Mouse (Mus musculus): Measurements from ENCODE around the gene 3110070M22Rik.
A peak's percentile ranks its signal among the peaks of the same experiment; 100 is the strongest.
"Not testable (repeated sequence)": the region's sequence is repeated elsewhere in the genome, so short reads cannot be mapped to it uniquely, and the experiment has no call there.

Gene 3110070M22Rik

DNA sequence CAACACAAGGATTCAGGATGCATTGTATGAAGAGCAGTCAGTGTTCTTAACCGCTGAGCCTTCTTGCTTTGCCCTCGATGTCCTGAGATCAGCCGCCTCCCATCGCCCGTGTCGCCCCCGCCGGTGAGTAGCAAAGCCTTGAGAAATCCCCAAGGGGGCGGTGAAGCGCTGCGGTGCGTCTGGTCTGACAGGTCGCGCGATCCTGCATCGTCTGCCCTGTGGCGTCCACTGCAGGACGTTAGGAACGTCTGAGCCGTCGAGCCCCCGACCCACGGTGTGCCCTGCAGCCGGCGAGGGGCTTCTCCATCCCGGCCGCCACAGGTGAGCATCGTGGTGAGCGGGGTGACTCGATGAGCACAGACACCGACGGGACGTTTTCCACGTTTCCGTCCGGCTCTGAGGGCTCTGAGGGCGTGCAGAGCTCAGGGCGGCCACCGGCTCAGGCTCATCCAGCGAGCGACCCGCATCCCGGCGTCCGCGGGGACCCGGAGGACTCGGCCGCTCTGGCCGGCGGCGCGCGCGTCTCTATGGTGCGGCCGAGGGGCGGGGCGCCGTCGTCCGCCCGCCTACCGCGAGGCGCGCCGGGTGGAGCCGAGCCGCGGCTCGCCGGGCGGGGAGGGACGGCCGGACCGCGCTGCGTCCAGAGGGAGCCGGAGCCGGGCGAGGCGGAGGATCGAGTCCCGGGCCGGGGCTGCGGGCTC is at the start of gene 3110070M22Rik, which contains the start of gene Tmem267:
TSS of gene 3110070M22Rik (minus strand) at position 504 of the 701 bp plus-strand sequence.
TSS of gene Tmem267 (plus strand) at position 160 of the 701 bp plus-strand sequence.
- Histone ChIP-seq H3K36me3 (ENCODE audit: insufficient read depth, low read length) (peaks cover 29% of the 10 kb centered on the region), H3K9me3 (ENCODE audit: low read length) (0 out of 2 replicates have a peak, but pooled peaks cover 3% of the 10 kb centered on the region), H3K27me3 (ENCODE audit: insufficient read depth, low read length) (peaks cover 4% of the 10 kb centered on the region; the same call in 1 of the 2 replicates), H3K4me1 (replicated peaks; ENCODE audit: low read depth, low read length) (peaks cover 4% of the 10 kb centered on the region; the same call in 1 of the 2 replicates), H3K4me3 (replicated peaks; ENCODE audit: low read length) (no peak within 1 kb of the TSS; the same call in 1 of the 2 replicates)
- TF ChIP-seq NANOG (IDR thresholded peaks at IDR 0.05; ENCODE audit: borderline replicate concordance, low read length) (no peak), CTCF (conservative IDR thresholded peaks at IDR 0.05; ENCODE audit: low read length) (no peak), POU5F1 (IDR thresholded peaks at IDR 0.05; ENCODE audit: borderline replicate concordance, low read length) (no peak)

DNA sequence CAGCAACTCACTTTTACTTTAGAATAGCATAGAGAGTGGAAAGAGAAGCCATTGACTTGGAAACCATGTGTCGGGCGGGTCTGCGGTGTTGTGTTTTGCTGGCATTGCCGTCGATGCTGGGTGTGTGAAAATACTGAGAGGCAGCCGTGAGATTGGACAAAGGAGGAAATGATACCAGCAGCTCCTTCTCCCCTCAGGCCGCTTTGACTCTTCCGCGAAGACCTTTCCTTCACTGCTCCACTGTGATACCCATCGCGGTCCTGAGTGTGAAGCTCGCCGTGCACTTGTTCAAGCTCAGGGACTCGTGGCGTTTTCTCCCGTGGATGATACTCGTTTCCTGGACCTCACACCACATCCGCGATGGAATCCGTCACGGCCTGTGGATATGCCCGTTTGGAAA is 6.8 kb upstream of the 3110070M22Rik start:
- H3K4me1 ChIP-seq (replicated peaks; ENCODE audit: low read depth, low read length); H3K9me3 ChIP-seq (ENCODE audit: low read length); H3K4me3 ChIP-seq (replicated peaks; ENCODE audit: low read length); H3K36me3 ChIP-seq (ENCODE audit: insufficient read depth, low read length); H3K27me3 ChIP-seq (ENCODE audit: insufficient read depth, low read length): not testable (repeated sequence)

DNA sequence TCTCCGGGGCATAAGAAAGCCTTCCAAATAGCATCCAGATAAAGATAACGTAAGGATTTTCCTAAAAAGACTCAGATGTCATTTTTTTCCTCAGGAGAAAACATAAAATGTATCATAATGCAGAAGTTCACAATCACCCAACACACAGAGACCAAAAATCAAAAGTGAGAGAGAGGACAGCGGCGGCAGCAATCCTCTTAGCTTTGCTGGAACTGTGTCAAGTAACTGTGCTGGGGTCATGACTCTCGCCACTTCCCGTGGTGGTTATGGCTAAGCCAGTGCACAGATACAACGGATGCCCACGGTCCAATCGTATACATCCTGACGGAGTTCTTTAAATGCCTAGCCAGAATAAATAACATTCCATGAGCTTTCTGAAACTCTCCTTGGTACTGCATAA is 3.9 kb upstream of the 3110070M22Rik start:
- not testable (repeated sequence) for H3K4me3 ChIP-seq (replicated peaks; ENCODE audit: low read length); H3K4me1 ChIP-seq (replicated peaks; ENCODE audit: low read depth, low read length); H3K36me3 ChIP-seq (ENCODE audit: insufficient read depth, low read length); H3K9me3 ChIP-seq (ENCODE audit: low read length); H3K27me3 ChIP-seq (ENCODE audit: insufficient read depth, low read length)

DNA sequence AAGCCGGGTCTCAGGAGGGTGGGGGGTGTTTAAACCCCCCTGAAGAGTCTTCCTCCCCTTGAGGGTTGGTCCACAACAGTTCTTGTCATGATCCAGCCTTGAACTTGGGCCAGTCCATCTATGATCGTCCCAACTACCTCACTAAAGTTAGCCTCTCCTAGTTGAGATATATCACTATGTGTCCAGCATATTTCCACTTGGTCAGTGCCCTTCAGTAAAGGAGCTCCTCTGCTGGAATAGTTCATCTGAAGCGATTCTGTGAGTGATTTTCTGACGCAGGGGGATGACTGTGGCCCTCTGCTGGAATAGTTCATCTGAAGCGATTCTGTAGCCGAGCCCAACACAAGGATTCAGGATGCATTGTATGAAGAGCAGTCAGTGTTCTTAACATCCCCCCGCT is 829 bp downstream of the 3110070M22Rik start:
- Histone ChIP-seq H3K4me3 (replicated peaks; ENCODE audit: low read length) (no peak overlapping the region; the same call in 1 of the 2 replicates), H3K27me3 (ENCODE audit: insufficient read depth, low read length) (peaks cover 4% of the 10 kb centered on the region; the same call in 1 of the 2 replicates), H3K4me1 (replicated peaks; ENCODE audit: low read depth, low read length) (peaks cover 4% of the 10 kb centered on the region; the same call in 1 of the 2 replicates), H3K9me3 (ENCODE audit: low read length) (0 out of 2 replicates have a peak, but pooled peaks cover 3% of the 10 kb centered on the region), H3K36me3 (ENCODE audit: insufficient read depth, low read length) (peaks cover 32% of the 10 kb centered on the region)
- TF ChIP-seq POU5F1 (IDR thresholded peaks at IDR 0.05; ENCODE audit: borderline replicate concordance, low read length) (no peak), CTCF (conservative IDR thresholded peaks at IDR 0.05; ENCODE audit: low read length) (no peak), NANOG (IDR thresholded peaks at IDR 0.05; ENCODE audit: borderline replicate concordance, low read length) (no peak)

DNA sequence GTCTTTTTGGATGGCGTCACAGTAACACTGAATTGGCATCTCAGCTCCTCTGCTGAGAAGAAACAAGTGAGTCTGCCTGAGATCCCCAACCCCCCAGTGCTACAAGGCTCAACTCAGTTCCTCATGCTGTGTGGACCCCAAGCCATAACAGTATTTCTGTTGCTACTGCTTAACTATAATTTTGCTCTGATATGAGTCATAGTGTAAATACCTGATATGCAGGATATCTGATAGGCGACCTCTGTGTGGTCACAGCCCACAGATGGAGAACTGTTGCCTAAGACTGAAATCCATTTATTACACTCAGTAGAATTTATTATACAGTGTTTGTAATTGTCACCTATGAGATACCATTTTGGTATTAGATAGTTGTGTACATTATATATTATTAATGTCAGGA is 10.4 kb downstream of the 3110070M22Rik start:
- Histone ChIP-seq H3K9me3 (ENCODE audit: low read length) (peaks cover 4% of the 10 kb centered on the region; the same call in 1 of the 2 replicates), H3K27me3 (ENCODE audit: insufficient read depth, low read length) (no peaks in the 10 kb centered on the region), H3K36me3 (ENCODE audit: insufficient read depth, low read length) (peaks cover 84% of the 10 kb centered on the region), H3K4me3 (replicated peaks; ENCODE audit: low read length) (no peak overlapping the region), H3K4me1 (replicated peaks; ENCODE audit: low read depth, low read length) (no peaks in the 10 kb centered on the region)
- no peak for TF ChIP-seq NANOG (IDR thresholded peaks at IDR 0.05; ENCODE audit: borderline replicate concordance, low read length)

DNA sequence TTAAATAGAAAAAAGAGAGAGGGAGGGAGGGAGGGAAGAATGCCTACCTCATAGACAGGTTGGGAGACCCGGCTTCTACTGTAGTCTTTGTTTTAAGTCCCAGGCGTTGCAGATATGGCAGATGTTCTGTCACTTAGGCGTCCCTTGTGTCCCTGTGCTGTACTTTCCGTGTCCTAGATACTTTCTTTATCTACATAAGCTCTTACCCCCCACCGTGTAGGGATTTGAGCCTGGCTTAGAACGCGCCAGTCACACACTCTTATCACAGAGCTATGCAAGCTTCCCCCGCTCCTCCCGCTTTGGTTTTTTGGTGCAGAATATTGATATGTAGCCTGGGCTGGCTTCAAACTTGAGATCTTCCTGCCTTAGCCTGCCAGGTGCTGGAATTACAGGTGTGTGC is 11.6 kb downstream of the 3110070M22Rik start:
- Histone ChIP-seq H3K4me3 (replicated peaks; ENCODE audit: low read length) (no peak overlapping the region), H3K36me3 (ENCODE audit: insufficient read depth, low read length) (peaks cover 86% of the 10 kb centered on the region), H3K27me3 (ENCODE audit: insufficient read depth, low read length) (no peaks in the 10 kb centered on the region), H3K9me3 (ENCODE audit: low read length) (peaks cover 4% of the 10 kb centered on the region; the same call in 1 of the 2 replicates), H3K4me1 (replicated peaks; ENCODE audit: low read depth, low read length) (no peaks in the 10 kb centered on the region)
- TF ChIP-seq CTCF (conservative IDR thresholded peaks at IDR 0.05; ENCODE audit: low read length), result no peak
- no peak for TF ChIP-seq POU5F1 (IDR thresholded peaks at IDR 0.05; ENCODE audit: borderline replicate concordance, low read length)
- no peak for TF ChIP-seq NANOG (IDR thresholded peaks at IDR 0.05; ENCODE audit: borderline replicate concordance, low read length)

DNA sequence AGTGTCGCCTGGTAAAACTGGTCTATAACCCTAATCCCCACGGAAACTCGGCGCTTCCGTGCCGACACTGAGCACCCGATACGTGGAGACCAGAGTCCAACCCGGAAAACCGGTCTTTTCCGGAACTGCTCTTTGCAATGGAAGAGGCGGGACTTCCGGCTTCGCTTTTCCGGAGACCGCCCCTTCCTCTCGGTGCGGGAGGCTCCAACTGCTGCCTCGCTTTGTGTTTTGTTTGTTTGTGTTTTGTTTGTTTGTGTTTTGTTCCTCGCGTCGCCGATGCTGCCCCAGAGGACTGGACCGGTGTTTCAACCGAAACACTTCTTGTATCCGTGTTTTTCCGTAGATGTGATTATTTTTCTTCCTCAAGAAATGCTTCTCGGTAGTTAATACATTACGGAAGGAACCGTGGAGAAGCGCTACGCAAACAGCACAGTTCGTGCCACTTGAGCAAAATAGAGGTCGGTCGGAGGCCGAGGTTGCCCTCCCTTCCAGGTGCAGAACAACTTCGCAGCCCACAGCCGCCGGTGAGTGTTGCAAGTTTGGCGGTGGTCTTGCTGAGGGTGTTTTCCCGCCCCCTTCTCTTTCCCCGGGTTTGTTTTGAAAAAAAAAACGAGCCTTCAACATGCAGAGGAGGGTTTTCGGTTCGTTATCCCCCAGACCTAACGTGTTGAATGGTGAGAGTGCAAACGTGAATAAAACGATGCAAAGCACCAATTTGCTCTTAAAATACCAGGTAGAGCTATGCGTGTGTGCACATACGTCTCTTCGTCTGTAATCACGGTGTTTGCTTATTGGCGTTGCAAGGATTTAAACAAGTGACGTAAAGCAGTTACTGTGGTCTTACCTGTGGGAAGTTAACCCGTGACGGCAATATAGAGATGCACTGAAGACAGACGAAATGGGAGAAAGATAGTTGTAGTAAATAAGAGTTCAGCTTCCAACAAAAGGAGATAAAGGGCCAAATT is 25.3 kb downstream of the 3110070M22Rik start, which contains the start of gene 4833420G17Rik:
TSS of gene 4833420G17Rik (plus strand) at position 173 of the 965 bp plus-strand sequence.
- Histone ChIP-seq H3K27me3 (ENCODE audit: insufficient read depth, low read length) (no peaks in the 10 kb centered on the region), H3K4me3 (replicated peaks; ENCODE audit: low read length) (peak within 1 kb of the TSS; percentile 84), H3K9me3 (ENCODE audit: low read length) (no peaks in the 10 kb centered on the region), H3K36me3 (ENCODE audit: insufficient read depth, low read length) (peaks cover 36% of the 10 kb centered on the region), H3K4me1 (replicated peaks; ENCODE audit: low read depth, low read length) (peaks cover 24% of the 10 kb centered on the region)
- TF ChIP-seq NANOG (IDR thresholded peaks at IDR 0.05; ENCODE audit: borderline replicate concordance, low read length), result no peak
- TF ChIP-seq CTCF (conservative IDR thresholded peaks at IDR 0.05; ENCODE audit: low read length), result no peak
- no peak for TF ChIP-seq POU5F1 (IDR thresholded peaks at IDR 0.05; ENCODE audit: borderline replicate concordance, low read length)

DNA sequence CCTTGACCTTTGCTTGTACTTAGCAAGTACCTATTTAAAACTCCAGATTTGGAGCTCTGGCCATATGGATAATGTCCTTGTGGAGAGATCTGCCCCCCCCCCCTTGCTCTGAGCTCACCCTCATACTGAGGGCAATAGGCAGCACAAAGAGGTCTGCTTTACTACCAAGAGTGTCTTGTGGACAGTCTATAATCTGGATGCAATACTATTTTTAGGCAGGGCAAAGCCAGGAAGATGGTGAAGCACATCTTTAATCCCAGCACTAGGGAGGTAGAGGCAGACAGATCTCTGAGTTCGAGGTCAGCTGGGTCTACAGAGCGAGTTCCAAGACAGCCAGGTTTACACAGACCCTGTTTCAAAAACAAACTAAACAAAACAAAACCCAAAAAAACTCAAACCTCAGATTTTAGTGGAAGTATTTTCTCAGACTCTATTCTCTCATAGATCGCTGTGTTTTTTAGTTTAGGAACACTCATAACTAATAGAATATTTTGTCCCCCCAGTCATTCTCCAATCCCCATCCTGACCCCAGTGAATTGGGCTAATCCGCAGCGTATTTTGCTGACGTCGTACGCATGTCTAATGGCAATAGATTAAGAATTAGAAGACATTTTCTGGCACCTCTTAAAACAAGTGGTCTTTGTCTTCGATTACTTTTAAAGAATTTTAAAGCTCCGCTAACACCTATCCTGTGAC is 26.1 kb downstream of the 3110070M22Rik start:
- H3K4me1 ChIP-seq (replicated peaks; ENCODE audit: low read depth, low read length), result peaks cover 24% of the 10 kb centered on the region
- H3K27me3 ChIP-seq (ENCODE audit: insufficient read depth, low read length), result no peaks in the 10 kb centered on the region
- peak overlapping the region; percentile 84 for H3K4me3 ChIP-seq (replicated peaks; ENCODE audit: low read length)
- TF ChIP-seq CTCF (conservative IDR thresholded peaks at IDR 0.05; ENCODE audit: low read length) (no peak), NANOG (IDR thresholded peaks at IDR 0.05; ENCODE audit: borderline replicate concordance, low read length) (no peak), POU5F1 (IDR thresholded peaks at IDR 0.05; ENCODE audit: borderline replicate concordance, low read length) (no peak)
- H3K9me3 ChIP-seq (ENCODE audit: low read length), result no peaks in the 10 kb centered on the region
- peaks cover 27% of the 10 kb centered on the region for H3K36me3 ChIP-seq (ENCODE audit: insufficient read depth, low read length)
